Mouse (Mus musculus): ENCODE measurements at regions not wholly inside any gene's neighbourhood (a gene's known extent, or its start where the extent isn't known, plus 50 kb on each side); places are given as distances from the start of the nearest gene placed in this dataset.

DNA sequence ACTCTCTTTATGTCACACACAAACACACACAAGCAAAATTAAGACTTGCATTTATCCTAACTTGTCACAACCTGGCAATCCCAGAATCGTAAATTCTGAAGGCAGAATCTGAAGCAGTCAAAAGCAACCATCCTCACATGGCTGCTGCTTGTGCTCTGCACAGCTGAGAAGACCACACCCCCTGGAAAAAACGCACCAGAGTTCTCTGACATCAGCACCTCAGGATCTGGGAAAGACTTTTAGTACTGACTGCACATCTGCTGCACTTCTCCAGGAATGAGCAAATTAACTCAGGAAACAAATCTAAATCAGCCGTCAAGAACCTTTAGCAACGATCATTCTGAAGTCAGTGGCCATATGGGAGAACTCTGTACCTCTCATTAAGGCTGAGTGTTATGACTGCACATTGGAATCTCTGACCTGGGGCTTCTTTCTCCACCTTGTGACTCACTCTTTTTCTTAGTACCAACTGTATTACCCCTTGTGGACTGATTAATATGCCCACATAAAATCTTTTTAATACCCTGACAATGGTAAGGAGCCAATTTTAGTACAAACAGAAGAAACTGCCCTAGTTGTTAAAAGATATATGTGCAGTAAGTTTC lies 248.1 kb upstream of the Akirin2 start:
- TF ChIP-seq MAX (IDR thresholded peaks at IDR 0.05; ENCODE audit: low read length), result no peak
- TF ChIP-seq POLR2A (IDR thresholded peaks at IDR 0.05; ENCODE audit: control insufficient read depth in 1 of 2, insufficient read depth in 1 of 2, low read depth in 1 of 2, low read length in 2 of 2, poor library complexity in 1 of 2), result no peak
- TF ChIP-seq CTCF (IDR thresholded peaks at IDR 0.05 in 2 of 3, conservative IDR thresholded peaks at IDR 0.05 in 1 of 3; ENCODE audit: control insufficient read depth in 1 of 3, insufficient read depth in 1 of 3, low read depth in 2 of 3, low read length in 3 of 3, poor library complexity in 1 of 3, severe bottlenecking in 1 of 3), result no peak
- TF ChIP-seq EP300 (IDR thresholded peaks at IDR 0.05; ENCODE audit: low read depth in 1 of 2, low read length in 2 of 2), result no peak
- TF ChIP-seq MEF2A (IDR thresholded peaks at IDR 0.05; ENCODE audit: extremely low read depth, insufficient replicate concordance, low read depth, low read length, poor library complexity, severe bottlenecking), result no peak
- TF ChIP-seq MAFK (IDR thresholded peaks at IDR 0.05; ENCODE audit: borderline replicate concordance, low read depth, low read length), result no peak
- no peak for TF ChIP-seq ETS1 (IDR thresholded peaks at IDR 0.05; ENCODE audit: low read depth, low read length)
- no peak for TF ChIP-seq CHD2 (IDR thresholded peaks at IDR 0.05; ENCODE audit: low read length)
- TF ChIP-seq NRF1 (IDR thresholded peaks at IDR 0.05; ENCODE audit: insufficient read depth, low read depth, low read length, poor library complexity, severe bottlenecking), result no peak
- TF ChIP-seq POLR2AphosphoS2 (IDR thresholded peaks at IDR 0.05; ENCODE audit: low read length), result no peak
- TF ChIP-seq NELFE (IDR thresholded peaks at IDR 0.05; ENCODE audit: low read depth, low read length), result no peak
